Mouse (Mus musculus) gastrocnemius, postnatal 25 days (tissue): ENCODE measurements around the gene Trmt1. TPM values are rescaled to one million over a fixed set of nuclear protein-coding genes. Genes with fewer than 3 reads are reported as not detected.

Experiments
- total RNA-seq, 2 experiments: library from RNA; stranded (reverse); gene quantifications; 1 replicate in 1 of 2; 2 replicates in 1 of 2; pipeline ENCODE4 v1.2.3; 2021

Trmt1 gene
- total RNA-seq, 2 experiments from 2014 or later: 36.7 to 40.2 TPM

Other genes with a start within 250 kb of the Trmt1 start
- 1 to 10 TPM; 5.9 to 7.1 TPM for gene Ier2, start 23.5 kb upstream of the Trmt1 start, total RNA-seq
- 10 to 100 TPM; 20.0 to 22.2 TPM for gene Nacc1, start 1.6 kb downstream of the Trmt1 start, total RNA-seq
- gene Lyl1, start 15.2 kb downstream of the Trmt1 start, total RNA-seq: 1 to 10 TPM; 1.3 to 2.0 TPM
- gene G430095P16Rik, start 36.7 kb downstream of the Trmt1 start, total RNA-seq: under 1 TPM; 0.54 to 0.67 TPM
- gene Nfix, start 114.0 kb downstream of the Trmt1 start, total RNA-seq: 100 to 1,000 TPM; 447 to 529 TPM
- 1 to 10 TPM; 9.5 to 9.6 TPM for gene Dand5, start 136.5 kb downstream of the Trmt1 start, total RNA-seq
- gene Gadd45gip1, start 145.2 kb downstream of the Trmt1 start, total RNA-seq: 10 to 100 TPM; 20.5 to 22.6 TPM
- 100 to 1,000 TPM; 134 TPM for gene Rad23a, start 154.4 kb downstream of the Trmt1 start, total RNA-seq
- 100 to 1,000 TPM; 178 to 214 TPM for gene Calr, start 160.6 kb downstream of the Trmt1 start, total RNA-seq
- gene Farsa, start 170.7 kb downstream of the Trmt1 start, total RNA-seq: 10 to 100 TPM; 21.2 to 24.2 TPM
- gene Syce2, start 185.8 kb downstream of the Trmt1 start, total RNA-seq: 1 to 10 TPM in 1 of 2 experiments, under 1 TPM in 1; 0.95 to 1.2 TPM
- gene Gcdh, start 207.6 kb downstream of the Trmt1 start, total RNA-seq: 10 to 100 TPM; 34.7 to 34.8 TPM
- gene Klf1, start 215.6 kb downstream of the Trmt1 start, total RNA-seq: not detected
- gene Dnase2a, start 222.3 kb downstream of the Trmt1 start, total RNA-seq: 1 to 10 TPM; 4.5 to 5.7 TPM